Mouse (Mus musculus): Measurements from ENCODE around the gene Gstm2. TPM values are rescaled to one million over a fixed set of nuclear protein-coding genes. Genes with fewer than 3 reads are reported as not detected.

The Gstm2 gene
- polyA plus RNA-seq (2012; rRNA removed) (3.4 and 3.9 TPM in 2 replicates), polyA plus RNA-seq (2014; fragmentation: Nextera tagmentation; extraction: Ambion mirVana) (4.4 and 4.8 TPM in 2 replicates)

GRCm38 (mm10) chr3:107986041-107986562, at the start of gene Gstm2:
Gene Gstm2 (minus strand): TSS chr3:107986453.
- no peak for TF ChIP-seq CTCF (IDR thresholded peaks at IDR 0.05; ENCODE audit: low read depth)
- TF ChIP-seq EP300 (IDR thresholded peaks at IDR 0.05; ENCODE audit: low read depth): no peak
- 40% methylated on average over 8 of the region's 8 CpGs for WGBS (ENCODE audit: insufficient replicate concordance)
- Histone ChIP-seq H3K4me3 (ENCODE audit: insufficient read depth in 1 of 2, low read depth in 2 of 2, low read length in 2 of 2) (no peak within 1 kb of the TSS), H3K9me3 (ENCODE audit: control insufficient read depth, low read length) (no peaks in the 10 kb centered on the region), H3K27ac (no peak within 1 kb of the TSS), H3K4me1 (replicated peaks; ENCODE audit: control insufficient read depth in 2 of 2, insufficient read depth in 2 of 2, low read length in 1 of 2) (peaks cover 0 to 3% of the 10 kb centered on the region in 2 experiments; a peak in 1 of 4 replicates), H3K27me3 (ENCODE audit: control insufficient read depth, insufficient read depth, low read length) (no peaks in the 10 kb centered on the region), H3K9ac (replicated peaks) (no peak within 1 kb of the TSS), H3K4me2 (ENCODE audit: low read depth) (no peak within 1 kb of the TSS), H3K36me3 (replicated peaks; ENCODE audit: control insufficient read depth, insufficient read depth, low read depth) (no peaks in the 10 kb centered on the region)
- ATAC-seq (ENCODE audit: insufficient read depth) (peak; percentile 45; the same call in 1 of the 2 replicates), DNase-seq (ENCODE audit: low read depth in 3 of 3, low spot score in 3 of 3) (no peak)

- Histone ChIP-seq H3K4me2 (ENCODE audit: low read depth) (no peak overlapping the region), H3K4me1 (replicated peaks; ENCODE audit: control insufficient read depth in 2 of 2, insufficient read depth in 2 of 2, low read length in 1 of 2) (peaks cover 0 to 3% of the 10 kb centered on the region in 2 experiments; a peak in 1 of 4 replicates), H3K27ac (no peak overlapping the region), H3K9ac (replicated peaks) (no peak overlapping the region), H3K27me3 (ENCODE audit: control insufficient read depth, insufficient read depth, low read length) (no peaks in the 10 kb centered on the region), H3K9me3 (ENCODE audit: control insufficient read depth, low read length) (no peaks in the 10 kb centered on the region), H3K36me3 (replicated peaks; ENCODE audit: control insufficient read depth, insufficient read depth, low read depth) (no peaks in the 10 kb centered on the region), H3K4me3 (ENCODE audit: insufficient read depth in 1 of 2, low read depth in 2 of 2, low read length in 2 of 2) (no peak overlapping the region)
- TF ChIP-seq EP300 (IDR thresholded peaks at IDR 0.05; ENCODE audit: low read depth): no peak
- no peak for TF ChIP-seq CTCF (IDR thresholded peaks at IDR 0.05; ENCODE audit: low read depth)
- no peak for ATAC-seq (ENCODE audit: insufficient read depth)
- 51% methylated on average over 5 of the region's 5 CpGs for WGBS (ENCODE audit: insufficient replicate concordance)
- DNase-seq (ENCODE audit: low read depth in 3 of 3, low spot score in 3 of 3): no peak
Observed at GRCm38 (mm10) chr3:108033156-108033555, 46.9 kb upstream of the Gstm2 start.

GRCm38 (mm10) chr3:108032113-108032512, 45.9 kb upstream of the Gstm2 start:
- no peak overlapping the region for H3K27ac ChIP-seq
- no peak overlapping the region for H3K4me2 ChIP-seq (ENCODE audit: low read depth)
- ATAC-seq (ENCODE audit: insufficient read depth): no peak
- no peak overlapping the region for H3K4me3 ChIP-seq (ENCODE audit: insufficient read depth in 1 of 2, low read depth in 2 of 2, low read length in 2 of 2)
- H3K4me1 ChIP-seq (replicated peaks; ENCODE audit: control insufficient read depth in 2 of 2, insufficient read depth in 2 of 2, low read length in 1 of 2): peaks cover 0 to 7% of the 10 kb centered on the region in 2 experiments; a peak in 2 of 4 replicates
- no peak overlapping the region for H3K9ac ChIP-seq (replicated peaks)
- no peaks in the 10 kb centered on the region for H3K9me3 ChIP-seq (ENCODE audit: control insufficient read depth, low read length)
- DNase-seq (ENCODE audit: low read depth in 3 of 3, low spot score in 3 of 3): no peak
- no peaks in the 10 kb centered on the region for H3K27me3 ChIP-seq (ENCODE audit: control insufficient read depth, insufficient read depth, low read length)
- TF ChIP-seq CTCF (IDR thresholded peaks at IDR 0.05; ENCODE audit: low read depth): no peak
- TF ChIP-seq EP300 (IDR thresholded peaks at IDR 0.05; ENCODE audit: low read depth): no peak
- H3K36me3 ChIP-seq (replicated peaks; ENCODE audit: control insufficient read depth, insufficient read depth, low read depth): no peaks in the 10 kb centered on the region

- Histone ChIP-seq H3K4me2 (ENCODE audit: low read depth) (no peak overlapping the region), H3K36me3 (replicated peaks; ENCODE audit: control insufficient read depth, insufficient read depth, low read depth) (no peaks in the 10 kb centered on the region), H3K9ac (replicated peaks) (no peak overlapping the region), H3K27me3 (ENCODE audit: control insufficient read depth, insufficient read depth, low read length) (no peaks in the 10 kb centered on the region), H3K9me3 (ENCODE audit: control insufficient read depth, low read length) (no peaks in the 10 kb centered on the region), H3K4me1 (replicated peaks; ENCODE audit: control insufficient read depth in 2 of 2, insufficient read depth in 2 of 2, low read length in 1 of 2) (peaks cover 0 to 18% of the 10 kb centered on the region in 2 experiments; a peak in 2 of 4 replicates), H3K27ac (no peak overlapping the region), H3K4me3 (ENCODE audit: insufficient read depth in 1 of 2, low read depth in 2 of 2, low read length in 2 of 2) (no peak overlapping the region)
- DNase-seq (ENCODE audit: low read depth in 3 of 3, low spot score in 3 of 3) (no peak), ATAC-seq (ENCODE audit: insufficient read depth) (no peak)
- 65% methylated on average over 4 of the region's 4 CpGs for whole genome bisulfite sequencing (ENCODE audit: insufficient replicate concordance)
- TF ChIP-seq CTCF (IDR thresholded peaks at IDR 0.05; ENCODE audit: low read depth) (no peak), EP300 (IDR thresholded peaks at IDR 0.05; ENCODE audit: low read depth) (no peak)
Observed at GRCm38 (mm10) chr3:108028641-108029365, 42.5 kb upstream of the Gstm2 start.

- no peak for TF ChIP-seq CTCF (IDR thresholded peaks at IDR 0.05; ENCODE audit: low read depth)
- no peak for TF ChIP-seq EP300 (IDR thresholded peaks at IDR 0.05; ENCODE audit: low read depth)
- H3K9me3 ChIP-seq (ENCODE audit: control insufficient read depth, low read length): no peaks in the 10 kb centered on the region
- H3K36me3 ChIP-seq (replicated peaks; ENCODE audit: control insufficient read depth, insufficient read depth, low read depth): no peaks in the 10 kb centered on the region
- H3K9ac ChIP-seq (replicated peaks): no peak overlapping the region
- no peaks in the 10 kb centered on the region for H3K27me3 ChIP-seq (ENCODE audit: control insufficient read depth, insufficient read depth, low read length)
- ATAC-seq (ENCODE audit: insufficient read depth) (no peak), DNase-seq (ENCODE audit: low read depth in 3 of 3, low spot score in 3 of 3) (no peak)
- H3K27ac ChIP-seq: no peak overlapping the region
- H3K4me2 ChIP-seq (ENCODE audit: low read depth): no peak overlapping the region
- peaks cover 0 to 21% of the 10 kb centered on the region in 2 experiments; a peak in 2 of 4 replicates for H3K4me1 ChIP-seq (replicated peaks; ENCODE audit: control insufficient read depth in 2 of 2, insufficient read depth in 2 of 2, low read length in 1 of 2)
- 52% methylated on average over 1 of the region's 1 CpGs for WGBS (ENCODE audit: insufficient replicate concordance)
- no peak overlapping the region for H3K4me3 ChIP-seq (ENCODE audit: insufficient read depth in 1 of 2, low read depth in 2 of 2, low read length in 2 of 2)
Observed at GRCm38 (mm10) chr3:108026597-108026996, 40.3 kb upstream of the Gstm2 start.

Measured in liver, embryonic 14.5 days (tissue).